Mouse (Mus musculus) mouse trophoblast stem cell (cell line): Measurements from ENCODE around the gene Dynlt1b.
"Not testable (repeated sequence)": the region's sequence is repeated elsewhere in the genome, so short reads cannot be mapped to it uniquely, and the experiment has no call there.

Source experiments
- in situ Hi-C, 2 experiments: fragments of 300-500 bp; cut with MseI, MboI; formaldehyde crosslinking; loops; 2 replicates in 1 of 2; 3 replicates in 1 of 2; pipeline ENCODE4 v1.15.1; 2025

Gene Dynlt1b

GRCm38 (mm10) chr17:6461083-6461595 is 31.2 kb downstream of the Dynlt1b start:
- in situ Hi-C loops, result not testable (repeated sequence)

GRCm38 (mm10) chr17:6465735-6466134 is 35.8 kb downstream of the Dynlt1b start:
- in situ Hi-C loops, result not testable (repeated sequence)

GRCm38 (mm10) chr17:6467638-6468461 is 37.9 kb downstream of the Dynlt1b start:
- in situ Hi-C loops, result not testable (repeated sequence)

- in situ Hi-C loops, result not testable (repeated sequence)
These were observed 40.1 kb downstream of the Dynlt1b start for GRCm38 (mm10) chr17:6470031-6470430.

- in situ Hi-C loops, result not testable (repeated sequence)
These were observed 40.8 kb downstream of the Dynlt1b start for GRCm38 (mm10) chr17:6470671-6471070.

- in situ Hi-C loops, result not testable (repeated sequence)
These were observed 45.4 kb downstream of the Dynlt1b start for GRCm38 (mm10) chr17:6475270-6475669.

- in situ Hi-C loops, result not testable (repeated sequence)
These were observed 46.0 kb downstream of the Dynlt1b start for GRCm38 (mm10) chr17:6475913-6476312.

GRCm38 (mm10) chr17:6476495-6476947 is 46.6 kb downstream of the Dynlt1b start:
- in situ Hi-C loops, result not testable (repeated sequence)

GRCm38 (mm10) chr17:6477026-6477425 is 47.1 kb downstream of the Dynlt1b start:
- in situ Hi-C loops, result not testable (repeated sequence)

- in situ Hi-C loops, result not testable (repeated sequence)
These were observed 51.1 kb downstream of the Dynlt1b start for GRCm38 (mm10) chr17:6480855-6481589.

- in situ Hi-C loops, result not testable (repeated sequence)
These were observed 51.7 kb downstream of the Dynlt1b start for GRCm38 (mm10) chr17:6481590-6481963.

GRCm38 (mm10) chr17:6482248-6482647 is 52.3 kb downstream of the Dynlt1b start:
- in situ Hi-C loops, result not testable (repeated sequence)
